Mouse (Mus musculus) kidney, adult 2 months (tissue): ENCODE results near the gene Sephs1.

ENCODE experiments used
- CTCF ChIP-seq: fragments of 200-500 bp; conservative IDR thresholded peaks from 2 replicates; pipeline ENCODE4 v1.5.1; 2011; ENCODE audit warnings: low read depth, mild to moderate bottlenecking, control low read depth, low read length, moderate library complexity, mixed read lengths; ENCODE audit not compliant: insufficient read depth, insufficient read length
- POLR2A ChIP-seq: fragments of 200-500 bp; IDR thresholded peaks from one replicate; pipeline ENCODE4 v1.6.1; 2011; ENCODE audit warnings: low read depth, low read length, control low read depth

- no peak for TF ChIP-seq CTCF
- no peak for TF ChIP-seq POLR2A
These were observed 24.2 kb upstream of the Sephs1 start for GRCm38 (mm10) chr2:4857186-4857585.
